Mouse (Mus musculus) CH12.LX (cell line): ENCODE measurements around the gene H2al1c. TPM values are rescaled to one million over a fixed set of nuclear protein-coding genes. Genes with fewer than 3 reads are reported as not detected.
"Not testable (repeated sequence)": the region's sequence is repeated elsewhere in the genome, so short reads cannot be mapped to it uniquely, and the experiment has no call there.

ENCODE experiments used
- DNase-seq: peaks from one replicate; pipeline ENCODE4 v3.0.0-alpha.2; 2013; ENCODE audit errors: extremely low read depth
- H3K27ac ChIP-seq: 2 replicates; pipeline ENCODE4 v1.5.1; 2012; ENCODE audit warnings: low read depth, mild to moderate bottlenecking, control low read depth, moderate library complexity; ENCODE audit not compliant: insufficient read depth
- H3K27me3 ChIP-seq: replicated peaks from 2 replicates; pipeline ENCODE3; 2012; ENCODE audit warnings: inconsistent platforms
- H3K36me3 ChIP-seq, 2 experiments: replicated peaks in 1 of 2; 2 replicates each; pipeline versions ENCODE3 to v1.6.1; 2012; ENCODE audit warnings: inconsistent platforms in 1 of 2, low read length in 1 of 2, mild to moderate bottlenecking in 1 of 2, mixed read lengths in 1 of 2, moderate library complexity in 1 of 2; ENCODE audit not compliant: control insufficient read depth in 1 of 2, insufficient read depth in 1 of 2
- H3K4me1 ChIP-seq, 2 experiments: 2 replicates each; pipeline ENCODE4 v1.6.1; 2012; ENCODE audit warnings: inconsistent platforms in 1 of 2, moderate library complexity in 1 of 2; ENCODE audit not compliant: insufficient read depth in 2 of 2, control insufficient read depth in 1 of 2
- H3K4me2 ChIP-seq: 2 replicates; pipeline ENCODE4 v1.6.1; 2012; ENCODE audit warnings: low read depth, mild to moderate bottlenecking, control low read depth; ENCODE audit not compliant: poor library complexity, insufficient read depth, severe bottlenecking
- H3K4me3 ChIP-seq, 3 experiments: fragments of 150-350 bp in 1 of 3; sonication (generic) in 1 of 3; replicated peaks in 1 of 3; 2 replicates each; pipeline versions ENCODE3 to v1.5.1; 2011 to 2012; ENCODE audit warnings: low read depth in 2 of 3, low read length in 2 of 3, mild to moderate bottlenecking in 2 of 3, moderate library complexity in 2 of 3, control low read depth in 1 of 3, improper control_type of control experiment in 1 of 3, inconsistent platforms in 1 of 3, mixed read lengths in 1 of 3; ENCODE audit not compliant: poor library complexity in 1 of 3
- H3K79me2 ChIP-seq: replicated peaks from 2 replicates; pipeline ENCODE4 v1.6.1; 2012; ENCODE audit warnings: mild to moderate bottlenecking, moderate library complexity; ENCODE audit not compliant: control insufficient read depth, poor library complexity, insufficient read depth, severe bottlenecking; ENCODE audit errors: extremely low read depth
- H3K9ac ChIP-seq: 2 replicates; pipeline ENCODE4 v1.6.1; 2012; ENCODE audit warnings: low read depth, mild to moderate bottlenecking, control low read depth, moderate library complexity; ENCODE audit not compliant: insufficient read depth
- H3K9me3 ChIP-seq: replicated peaks from 2 replicates; pipeline ENCODE3; 2012; ENCODE audit warnings: low read length, inconsistent platforms, mixed read lengths
- CHD1 ChIP-seq: IDR thresholded peaks from 2 replicates; pipeline ENCODE4 v1.6.1; 2012; ENCODE audit warnings: low read depth, low read length, improper control_type of control experiment, inconsistent platforms
- CTCF ChIP-seq, 2 experiments: IDR thresholded peaks in 1 of 2; conservative IDR thresholded peaks in 1 of 2; 2 replicates each; pipeline ENCODE4 v1.5.1; 2011 to 2012; ENCODE audit warnings: low read depth in 2 of 2, low read length in 2 of 2, improper control_type of control experiment in 1 of 2, inconsistent platforms in 1 of 2, mild to moderate bottlenecking in 1 of 2, moderate library complexity in 1 of 2
- ETS1 ChIP-seq: conservative IDR thresholded peaks from 2 replicates; pipeline ENCODE4 v1.6.1; 2012; ENCODE audit warnings: low read depth, mild to moderate bottlenecking, inconsistent platforms, low read length, improper control_type of control experiment, moderate library complexity
- HCFC1 ChIP-seq: IDR thresholded peaks from 2 replicates; pipeline ENCODE4 v1.6.1; 2012; ENCODE audit warnings: low read depth, mild to moderate bottlenecking, inconsistent platforms, low read length, improper control_type of control experiment
- IRF4 ChIP-seq: IDR thresholded peaks from 2 replicates; pipeline ENCODE4 v1.6.1; 2014; ENCODE audit warnings: low read depth, mild to moderate bottlenecking, inconsistent platforms, low read length, improper control_type of control experiment
- JUN ChIP-seq: IDR thresholded peaks from 2 replicates; pipeline ENCODE4 v1.6.1; 2011; ENCODE audit warnings: low read depth, mild to moderate bottlenecking, low read length, improper control_type of control experiment, moderate library complexity; ENCODE audit not compliant: insufficient read depth
- JUND ChIP-seq: conservative IDR thresholded peaks from 2 replicates; pipeline ENCODE4 v1.6.1; 2011; ENCODE audit warnings: low read depth, low read length, improper control_type of control experiment
- KAT2A ChIP-seq: IDR thresholded peaks from 2 replicates; pipeline ENCODE4 v1.6.1; 2012; ENCODE audit warnings: low read length, improper control_type of control experiment, inconsistent platforms; ENCODE audit not compliant: insufficient replicate concordance
- MAX ChIP-seq: IDR thresholded peaks from 2 replicates; pipeline ENCODE4 v1.6.1; 2011; ENCODE audit warnings: low read length, improper control_type of control experiment
- MAZ ChIP-seq: IDR thresholded peaks from 2 replicates; pipeline ENCODE4 v1.6.1; 2012; ENCODE audit warnings: low read depth, mild to moderate bottlenecking, inconsistent platforms, low read length, improper control_type of control experiment, moderate library complexity
- MYC ChIP-seq: IDR thresholded peaks from 2 replicates; pipeline ENCODE4 v1.6.1; 2011; ENCODE audit warnings: low read depth, mild to moderate bottlenecking, improper control_type of control experiment, low read length
- NELFE ChIP-seq: IDR thresholded peaks from 2 replicates; pipeline ENCODE4 v1.6.1; 2011; ENCODE audit warnings: low read depth, low read length, improper control_type of control experiment
- POLR2AphosphoS2 ChIP-seq: IDR thresholded peaks from 2 replicates; pipeline ENCODE4 v1.6.1; 2011; ENCODE audit warnings: low read depth, low read length, improper control_type of control experiment
- SMC3 ChIP-seq: IDR thresholded peaks from 2 replicates; pipeline ENCODE4 v1.6.1; 2011; ENCODE audit warnings: low read depth, low read length, improper control_type of control experiment
- USF1 ChIP-seq: IDR thresholded peaks from 2 replicates; pipeline ENCODE4 v1.6.1; 2014; ENCODE audit warnings: low read depth, mild to moderate bottlenecking, inconsistent platforms, low read length, improper control_type of control experiment
- USF2 ChIP-seq: conservative IDR thresholded peaks from 2 replicates; pipeline ENCODE4 v1.6.1; 2011; ENCODE audit warnings: low read depth, low read length, improper control_type of control experiment
- ZC3H11A ChIP-seq: IDR thresholded peaks from 2 replicates; pipeline ENCODE4 v1.6.1; 2012; ENCODE audit warnings: low read depth, mild to moderate bottlenecking, inconsistent platforms, low read length, improper control_type of control experiment
- ZMIZ1 ChIP-seq: IDR thresholded peaks from 2 replicates; pipeline ENCODE4 v1.6.1; 2012; ENCODE audit warnings: low read depth, mild to moderate bottlenecking, inconsistent platforms, low read length, improper control_type of control experiment
- dilution Hi-C: fragments of 300-500 bp; cut with MboI; formaldehyde crosslinking; loops from 2 replicates; pipeline ENCODE4 v1.14.3; 2020; ENCODE audit warnings: low sequenced_read_pairs; ENCODE audit not compliant: extremely low pct_unique_long_range_greater_than_20kb, extremely low pct_ligation_motif_present
- in situ Hi-C: fragments of 300-500 bp; cut with MboI; formaldehyde crosslinking; loops from 3 replicates; pipeline ENCODE4 v1.14.3; 2019; ENCODE audit warnings: low sequenced_read_pairs, low pct_ligation_motif_present, low pct_unique_long_range_greater_than_20kb, mixed read lengths
- polyA plus RNA-seq: library from polyadenylated mRNA; unstranded; fragments of >175 nt; gene quantifications from 2 replicates; pipeline ENCODE4 v1.2.1, GENCODE M21; 2012; ENCODE audit warnings: low read depth; ENCODE audit not compliant: insufficient read length
- total RNA-seq, 2 experiments: library from RNA; depleted of rRNA; stranded (reverse); fragments of 300-350 nt in 1 of 2; fragments of >200 nt in 1 of 2; gene quantifications; 2 replicates each; pipeline ENCODE4 v1.2.3; 2012 to 2014

The H2al1c gene
- total and polyA plus RNA-seq, 3 experiments: not detected

DNA sequence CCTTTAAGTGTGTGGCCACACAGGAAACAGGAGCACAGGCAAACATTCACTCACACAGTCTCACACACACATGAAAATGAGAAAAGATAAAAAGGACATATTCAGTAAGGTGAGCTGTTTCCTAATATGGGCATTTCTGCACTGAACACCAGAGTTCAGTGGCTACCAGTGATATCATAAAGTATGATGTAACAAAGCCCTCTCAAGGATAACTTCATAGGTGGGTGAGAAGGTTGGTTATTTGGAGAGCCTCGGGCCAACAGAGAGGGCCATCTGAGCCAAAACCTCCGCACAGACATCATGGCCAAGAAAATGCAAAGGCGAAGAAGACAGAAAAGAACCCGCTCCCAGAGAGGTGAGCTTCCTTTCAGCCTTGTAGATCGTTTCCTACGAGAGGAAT is 15.7 kb downstream of the H2al1c start, which contains the start of gene H2al1h:
H2al1h (plus strand) TSS at position 301 of the 400 bp plus-strand sequence.
- not testable (repeated sequence) for H3K9ac ChIP-seq

DNA sequence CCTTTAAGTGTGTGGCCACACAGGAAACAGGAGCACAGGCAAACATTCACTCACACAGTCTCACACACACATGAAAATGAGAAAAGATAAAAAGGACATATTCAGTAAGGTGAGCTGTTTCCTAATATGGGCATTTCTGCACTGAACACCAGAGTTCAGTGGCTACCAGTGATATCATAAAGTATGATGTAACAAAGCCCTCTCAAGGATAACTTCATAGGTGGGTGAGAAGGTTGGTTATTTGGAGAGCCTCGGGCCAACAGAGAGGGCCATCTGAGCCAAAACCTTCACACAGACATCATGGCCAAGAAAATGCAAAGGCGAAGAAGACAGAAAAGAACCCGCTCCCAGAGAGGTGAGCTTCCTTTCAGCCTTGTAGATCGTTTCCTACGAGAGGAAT is 18.9 kb downstream of the H2al1c start, which contains the start of gene H2al1i:
H2al1i (plus strand) TSS at position 301 of the 400 bp plus-strand sequence.
- H3K9me3 ChIP-seq, dilution Hi-C loops, DNase-seq: not testable (repeated sequence)

More for the DNA sequence above, 15.7 kb downstream of the H2al1c start, which contains the start of gene H2al1h:
- dilution Hi-C loops, H3K36me3 ChIP-seq, H3K79me2 ChIP-seq, H3K4me1 ChIP-seq, H3K9me3 ChIP-seq, in situ Hi-C loops, H3K4me3 ChIP-seq, DNase-seq, H3K27me3 ChIP-seq, H3K27ac ChIP-seq, H3K4me2 ChIP-seq: not testable (repeated sequence)

DNA sequence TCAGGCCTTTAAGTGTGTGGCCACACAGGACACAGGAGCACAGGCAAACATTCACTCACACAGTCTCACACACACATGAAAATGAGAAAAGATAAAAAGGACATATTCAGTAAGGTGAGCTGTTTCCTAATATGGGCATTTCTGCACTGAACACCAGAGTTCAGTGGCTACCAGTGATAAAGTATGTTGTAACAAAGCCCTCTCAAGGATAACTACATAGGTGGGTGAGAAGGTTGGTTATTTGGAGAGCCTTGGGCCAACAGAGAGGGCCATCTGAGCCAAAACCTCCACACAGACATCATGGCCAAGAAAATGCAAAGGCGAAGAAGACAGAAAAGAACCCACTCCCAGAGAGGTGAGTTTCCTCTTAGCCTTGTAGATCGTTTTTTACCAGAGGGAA is 22.1 kb downstream of the H2al1c start, which contains the start of gene H2al1j:
H2al1j (plus strand) TSS at position 301 of the 400 bp plus-strand sequence.
- H3K4me3 ChIP-seq, dilution Hi-C loops, DNase-seq, H3K79me2 ChIP-seq, H3K27me3 ChIP-seq, H3K36me3 ChIP-seq, H3K9ac ChIP-seq, H3K9me3 ChIP-seq, H3K4me1 ChIP-seq, H3K27ac ChIP-seq, in situ Hi-C loops, H3K4me2 ChIP-seq: not testable (repeated sequence)

More for the DNA sequence above, 18.9 kb downstream of the H2al1c start, which contains the start of gene H2al1i:
- H3K4me3 ChIP-seq, H3K79me2 ChIP-seq, H3K27me3 ChIP-seq, H3K9ac ChIP-seq, H3K36me3 ChIP-seq, in situ Hi-C loops, H3K4me2 ChIP-seq, H3K27ac ChIP-seq, H3K4me1 ChIP-seq: not testable (repeated sequence)

DNA sequence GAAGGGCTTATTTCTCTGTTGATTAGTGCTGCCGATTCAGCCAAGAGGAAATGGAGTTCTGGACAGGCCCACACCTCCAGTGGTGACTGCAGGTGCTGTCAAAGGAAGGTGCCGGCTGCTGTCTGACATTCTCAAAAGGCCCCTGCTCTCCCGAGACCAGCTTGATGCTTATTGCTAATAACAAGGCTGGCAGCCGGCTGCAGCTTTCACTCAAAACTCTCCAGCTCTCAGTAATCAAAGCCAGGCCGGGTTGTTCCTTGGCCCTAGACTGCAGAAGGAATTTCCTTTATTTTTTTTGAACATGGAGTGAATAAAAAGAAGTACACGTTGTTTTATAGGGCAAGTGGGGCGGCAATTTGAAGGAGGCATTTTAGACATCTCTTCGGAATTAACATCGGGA is 40.3 kb downstream of the H2al1c start:
- Histone ChIP-seq H3K27me3 (no peaks in the 10 kb centered on the region), H3K9ac (no peak overlapping the region), H3K4me2 (no peak overlapping the region), H3K9me3 (no peaks in the 10 kb centered on the region), H3K4me1 (no peaks in the 10 kb centered on the region), H3K4me3 (no peak overlapping the region), H3K36me3 (no peaks in the 10 kb centered on the region), H3K27ac (no peak overlapping the region), H3K79me2 (no peaks in the 10 kb centered on the region)
- dilution Hi-C loops (no loop called here), in situ Hi-C loops (no loop called here)
- TF ChIP-seq NELFE (no peak), HCFC1 (no peak), MAX (no peak), SMC3 (no peak), ZMIZ1 (no peak), IRF4 (no peak), POLR2AphosphoS2 (no peak), ETS1 (no peak), MYC (no peak), USF1 (no peak), CHD1 (no peak), MAZ (no peak), KAT2A (no peak), USF2 (no peak), JUND (no peak), ZC3H11A (no peak), CTCF (conservative IDR thresholded peaks at IDR 0.05 in 1 of 2, IDR thresholded peaks at IDR 0.05 in 1 of 2; ENCODE audit: low read depth in 2 of 2, low read length in 2 of 2) (no peak), JUN (no peak)
- no peak for DNase-seq
